Mouse (Mus musculus) stomach, embryonic 15.5 days (tissue): ENCODE results near the gene Ppt1. TPM values are rescaled to one million over a fixed set of nuclear protein-coding genes. Genes with fewer than 3 reads are reported as not detected.

Experiments used
- ATAC-seq: fragments of 200-750 bp; cut with Nextera tagmentation; 2 replicates; pipeline ENCODE4 v1.8.0; 2017; ENCODE audit warnings: low read depth, moderate number of reproducible peaks, moderate TSS enrichment; ENCODE audit not compliant: insufficient read depth, low FRiP score
- H3K27ac ChIP-seq: fragments of 300-500 bp; sonication (generic); 2 replicates; pipeline ENCODE4 v1.5.1; 2015; ENCODE audit warnings: mild to moderate bottlenecking, inconsistent platforms
- H3K27me3 ChIP-seq: fragments of 300-500 bp; sonication (generic); replicated peaks from 2 replicates; pipeline ENCODE4 v1.6.1; 2015; ENCODE audit warnings: inconsistent platforms
- H3K36me3 ChIP-seq: fragments of 300-500 bp; sonication (generic); 2 replicates; pipeline ENCODE4 v1.6.1; 2015; ENCODE audit warnings: inconsistent platforms
- H3K4me1 ChIP-seq: fragments of 300-500 bp; sonication (generic); 2 replicates; pipeline ENCODE4 v1.6.1; 2015; ENCODE audit warnings: inconsistent platforms
- H3K4me2 ChIP-seq: fragments of 300-500 bp; sonication (generic); 2 replicates; pipeline ENCODE4 v1.6.1; 2015; ENCODE audit warnings: mild to moderate bottlenecking, inconsistent platforms
- H3K4me3 ChIP-seq: fragments of 300-500 bp; sonication (generic); replicated peaks from 2 replicates; pipeline ENCODE4 v1.5.1; 2015; ENCODE audit warnings: inconsistent platforms
- H3K9ac ChIP-seq: fragments of 300-500 bp; sonication (generic); 2 replicates; pipeline ENCODE4 v1.6.1; 2015; ENCODE audit warnings: inconsistent platforms
- H3K9me3 ChIP-seq: fragments of 300-500 bp; sonication (generic); 2 replicates; pipeline ENCODE4 v1.6.1; 2016; ENCODE audit warnings: inconsistent platforms
- WGBS: fragments of 180-500 bp; shearing (Covaris S2); methylation state at CpG from one replicate; pipeline ENCODE4 v1.1.7; 2015; 5-methylcytosine and 5-hydroxymethylcytosine counted together
- polyA plus RNA-seq: library from polyadenylated mRNA; unstranded; fragments of >200 nt; fragmentation: Nextera tagmentation; extraction: Ambion mirVana; gene quantifications from 2 replicates; pipeline ENCODE4 v1.2.1, GENCODE M21; 2015

The Ppt1 gene
- polyA plus RNA-seq, 1 experiment from 2014 or later: 73.9 TPM

DNA sequence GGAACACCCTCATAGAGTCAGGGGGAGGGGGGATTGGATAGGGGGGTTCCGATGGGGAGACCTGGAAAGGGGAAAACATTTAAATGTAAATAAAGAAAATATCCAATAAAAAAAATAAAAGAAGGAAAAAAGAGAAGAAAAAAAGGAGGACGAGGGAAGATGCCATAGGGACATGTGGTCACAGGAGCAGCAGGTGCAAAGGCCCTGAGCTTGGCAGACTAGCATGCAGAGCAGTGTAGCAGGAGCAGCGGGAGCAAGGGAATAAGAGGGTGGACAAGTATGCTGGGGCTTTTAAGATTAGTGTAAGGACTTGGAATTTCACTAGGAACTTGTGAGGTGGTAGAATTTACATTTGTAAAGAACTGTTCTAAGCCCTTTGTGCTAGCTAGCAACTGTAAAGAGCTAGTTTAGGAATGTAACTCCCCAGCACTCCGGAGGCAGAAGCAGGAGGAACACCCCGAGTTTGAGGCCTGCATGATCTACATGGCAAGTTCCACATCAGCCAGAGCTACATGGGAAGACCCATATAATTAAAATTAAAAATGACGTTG, 1.2 kb downstream of the Ppt1 start:
- 0 out of 2 replicates have a peak, but pooled peaks cover 6% of the 10 kb centered on the region for H3K4me1 ChIP-seq
- H3K9me3 ChIP-seq: no peaks in the 10 kb centered on the region
- WGBS: 76% methylated on average over 6 of the region's 6 CpGs
- no peaks in the 10 kb centered on the region for H3K27me3 ChIP-seq
- H3K27ac ChIP-seq: no peak overlapping the region
- H3K36me3 ChIP-seq: peaks cover 6% of the 10 kb centered on the region; the same call in 1 of the 2 replicates
- no peak overlapping the region for H3K4me3 ChIP-seq
- no peak overlapping the region for H3K9ac ChIP-seq
- peak overlapping the region; percentile 87; the same call in 1 of the 2 replicates for H3K4me2 ChIP-seq
- ATAC-seq: no peak

DNA sequence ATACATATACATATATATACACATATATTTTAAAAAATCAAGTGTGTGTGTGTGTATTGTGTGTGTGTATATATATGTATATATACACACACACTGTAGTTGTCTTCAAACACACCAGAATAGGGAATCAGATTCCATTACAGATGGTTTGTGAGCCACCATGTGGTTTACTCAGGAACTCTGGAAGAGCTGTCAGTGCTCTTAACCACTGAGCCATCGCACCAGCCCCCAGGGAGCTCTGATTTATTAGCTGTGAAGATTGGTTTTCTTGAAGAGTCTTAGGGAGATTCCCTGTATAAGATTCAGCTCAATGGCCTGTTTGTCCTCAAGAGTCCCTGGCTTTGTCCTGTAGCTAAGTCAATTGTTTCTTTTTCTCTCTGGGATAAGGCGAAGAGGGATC, 2.0 kb downstream of the Ppt1 start:
- no peak overlapping the region for H3K4me2 ChIP-seq
- peaks cover 6% of the 10 kb centered on the region; the same call in 1 of the 2 replicates for H3K36me3 ChIP-seq
- H3K4me1 ChIP-seq: 0 out of 2 replicates have a peak, but pooled peaks cover 6% of the 10 kb centered on the region
- no peak for ATAC-seq
- no peak overlapping the region for H3K27ac ChIP-seq
- 84% methylated on average over 2 of the region's 2 CpGs for WGBS
- no peaks in the 10 kb centered on the region for H3K27me3 ChIP-seq
- no peaks in the 10 kb centered on the region for H3K9me3 ChIP-seq
- H3K9ac ChIP-seq: no peak overlapping the region
- H3K4me3 ChIP-seq: no peak overlapping the region

DNA sequence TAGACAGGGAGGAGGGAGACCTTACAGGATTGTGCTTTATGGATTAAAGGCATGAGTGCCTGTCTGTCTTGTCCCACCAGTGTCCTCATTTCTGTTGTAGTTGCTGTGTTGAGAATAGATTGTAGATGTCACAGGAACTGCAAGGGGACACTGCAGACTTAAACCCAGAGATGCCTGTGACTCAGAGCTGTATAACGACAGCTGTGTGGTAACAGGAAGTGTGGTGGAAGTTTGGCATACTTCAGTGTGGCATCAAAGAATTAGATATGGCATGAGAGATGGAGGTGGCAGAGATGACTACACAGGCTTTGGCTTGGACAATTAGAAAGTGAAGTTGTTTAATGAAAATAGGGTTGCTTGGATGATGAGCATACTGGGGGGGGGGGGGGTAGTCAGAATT, 2.4 kb downstream of the Ppt1 start:
- Histone ChIP-seq H3K9ac (no peak overlapping the region), H3K4me1 (0 out of 2 replicates have a peak, but pooled peaks cover 6% of the 10 kb centered on the region), H3K27me3 (no peaks in the 10 kb centered on the region), H3K27ac (no peak overlapping the region), H3K36me3 (peaks cover 6% of the 10 kb centered on the region; the same call in 1 of the 2 replicates), H3K4me2 (no peak overlapping the region), H3K4me3 (no peak overlapping the region), H3K9me3 (no peaks in the 10 kb centered on the region)
- WGBS: 64% methylated on average over 1 of the region's 1 CpGs
- no peak for ATAC-seq

DNA sequence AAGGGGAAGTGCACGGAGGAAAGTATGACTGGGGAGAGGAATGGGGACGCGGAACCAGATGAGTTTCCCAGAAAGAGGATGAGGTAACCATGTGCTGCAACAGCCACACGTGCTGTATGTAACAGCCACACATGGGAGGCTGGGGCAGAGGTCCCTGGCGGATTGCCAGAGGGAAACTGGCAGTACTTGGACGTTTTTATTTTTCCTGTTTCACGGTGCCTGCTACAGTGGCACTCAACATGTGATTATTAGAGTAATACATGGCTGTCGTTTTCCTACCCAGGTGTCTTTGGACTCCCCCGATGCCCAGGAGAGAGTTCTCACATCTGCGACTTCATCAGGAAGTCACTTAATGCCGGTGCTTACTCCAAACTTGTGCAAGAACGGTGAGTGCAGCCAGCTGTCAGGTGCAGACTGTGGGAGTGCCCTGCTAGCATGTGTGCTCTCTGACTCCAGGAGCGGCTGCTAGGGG, 12.1 kb downstream of the Ppt1 start:
- ATAC-seq: no peak; the same call in 1 of the 2 replicates
- Histone ChIP-seq H3K36me3 (peaks cover 34% of the 10 kb centered on the region), H3K9me3 (no peaks in the 10 kb centered on the region), H3K27me3 (no peaks in the 10 kb centered on the region), H3K4me2 (no peak overlapping the region), H3K4me3 (no peak overlapping the region), H3K27ac (no peak overlapping the region), H3K4me1 (no peaks in the 10 kb centered on the region), H3K9ac (no peak overlapping the region)
- 59% methylated on average over 13 of the region's 13 CpGs for WGBS

DNA sequence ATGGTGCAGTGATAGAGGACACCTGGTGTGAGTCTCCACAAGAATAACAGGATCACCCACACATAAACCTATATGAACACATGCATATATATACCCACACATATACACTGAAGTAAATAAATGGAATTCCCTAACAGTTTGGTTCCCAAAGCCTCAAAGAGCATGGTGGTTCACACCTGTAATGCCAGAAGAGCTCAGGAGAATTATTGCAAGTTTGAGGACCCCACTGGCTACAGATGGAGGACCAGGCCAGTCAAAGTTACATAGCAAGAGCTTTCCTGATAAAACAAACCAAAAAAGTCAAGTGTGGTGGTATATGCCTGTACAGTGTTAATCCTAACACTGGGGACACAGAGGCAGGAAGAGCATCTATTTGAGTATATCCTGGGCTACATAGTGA, 15.5 kb downstream of the Ppt1 start:
- Histone ChIP-seq H3K4me3 (no peak overlapping the region), H3K27ac (no peak overlapping the region), H3K9ac (no peak overlapping the region), H3K27me3 (no peaks in the 10 kb centered on the region), H3K36me3 (peaks cover 21% of the 10 kb centered on the region), H3K4me1 (no peaks in the 10 kb centered on the region), H3K4me2 (no peak overlapping the region), H3K9me3 (no peaks in the 10 kb centered on the region)
- ATAC-seq: no peak

DNA sequence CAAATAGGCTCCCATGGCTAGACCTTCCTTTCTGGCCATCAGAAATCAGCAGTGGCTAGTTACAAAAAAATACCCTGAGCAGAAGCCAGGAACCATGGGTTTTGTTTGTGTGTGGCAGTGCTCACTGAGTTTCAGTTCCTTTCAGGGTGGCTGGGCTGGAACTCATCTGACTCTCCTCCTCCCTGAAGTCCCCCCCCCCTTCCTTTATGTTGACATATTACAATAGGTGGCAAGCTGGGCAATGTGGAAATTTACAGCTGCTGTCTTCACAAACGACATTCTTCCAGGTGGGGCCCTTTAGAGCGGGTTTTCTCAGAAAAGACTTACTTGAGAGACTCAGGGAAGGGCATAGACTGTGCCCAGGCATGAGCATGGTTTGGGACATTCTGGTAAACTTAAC, 17.6 kb downstream of the Ppt1 start:
- 38% methylated on average over 2 of the region's 2 CpGs for WGBS
- H3K4me3 ChIP-seq: no peak overlapping the region
- H3K4me2 ChIP-seq: no peak overlapping the region
- H3K36me3 ChIP-seq: peaks cover 18% of the 10 kb centered on the region
- no peaks in the 10 kb centered on the region for H3K9me3 ChIP-seq
- no peak overlapping the region for H3K27ac ChIP-seq
- ATAC-seq: no peak
- no peak overlapping the region for H3K9ac ChIP-seq
- H3K4me1 ChIP-seq: no peaks in the 10 kb centered on the region
- H3K27me3 ChIP-seq: no peaks in the 10 kb centered on the region

DNA sequence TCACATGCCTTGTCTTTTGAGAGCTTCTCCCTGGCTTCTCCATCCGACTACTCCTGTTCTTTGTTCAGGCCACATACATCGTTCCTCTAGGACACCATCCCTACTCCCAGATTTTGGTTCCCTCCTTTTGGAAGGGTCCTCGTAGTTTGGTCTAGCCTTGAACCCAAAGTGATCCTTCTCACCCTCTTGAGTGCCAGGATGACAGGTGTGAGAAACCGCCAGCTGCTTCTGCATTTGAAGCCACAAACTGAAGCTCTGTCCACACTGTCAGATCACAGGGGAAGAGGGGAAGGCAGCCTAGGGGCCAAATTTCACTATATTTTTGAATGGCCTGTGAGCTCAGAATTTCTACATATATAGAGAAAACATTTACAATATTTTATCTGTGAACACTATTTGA, 18.7 kb downstream of the Ppt1 start:
- Histone ChIP-seq H3K4me3 (no peak overlapping the region), H3K36me3 (peaks cover 23% of the 10 kb centered on the region), H3K27me3 (no peaks in the 10 kb centered on the region), H3K9me3 (no peaks in the 10 kb centered on the region), H3K4me2 (no peak overlapping the region), H3K9ac (no peak overlapping the region), H3K27ac (no peak overlapping the region), H3K4me1 (no peaks in the 10 kb centered on the region)
- WGBS: 85% methylated on average over 4 of the region's 4 CpGs
- ATAC-seq: no peak

DNA sequence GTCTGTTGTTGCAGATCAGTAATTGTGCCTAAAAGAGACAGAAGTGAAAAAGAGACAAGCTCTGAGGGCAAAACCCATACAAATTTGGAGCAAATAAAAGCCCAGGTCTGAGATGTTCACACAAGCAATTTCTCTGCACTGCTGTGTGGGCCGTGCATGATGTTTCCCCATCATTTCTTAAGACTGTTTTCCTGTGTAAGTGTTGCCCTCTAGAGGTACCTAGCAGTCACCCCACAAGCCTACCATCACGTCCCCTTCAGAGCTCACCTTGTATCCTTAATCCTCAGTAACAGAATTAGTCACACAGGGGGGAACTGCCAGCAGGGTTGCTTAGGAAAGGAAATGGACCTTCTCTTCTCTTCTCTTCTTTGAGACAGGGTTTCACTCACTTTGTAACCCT, 21.9 kb downstream of the Ppt1 start:
- Histone ChIP-seq H3K9ac (no peak overlapping the region), H3K9me3 (no peaks in the 10 kb centered on the region), H3K4me3 (no peak overlapping the region), H3K36me3 (peaks cover 38% of the 10 kb centered on the region), H3K4me2 (no peak overlapping the region), H3K27me3 (no peaks in the 10 kb centered on the region), H3K27ac (no peak overlapping the region), H3K4me1 (no peaks in the 10 kb centered on the region)
- 39% methylated on average over 2 of the region's 2 CpGs for WGBS
- no peak for ATAC-seq

DNA sequence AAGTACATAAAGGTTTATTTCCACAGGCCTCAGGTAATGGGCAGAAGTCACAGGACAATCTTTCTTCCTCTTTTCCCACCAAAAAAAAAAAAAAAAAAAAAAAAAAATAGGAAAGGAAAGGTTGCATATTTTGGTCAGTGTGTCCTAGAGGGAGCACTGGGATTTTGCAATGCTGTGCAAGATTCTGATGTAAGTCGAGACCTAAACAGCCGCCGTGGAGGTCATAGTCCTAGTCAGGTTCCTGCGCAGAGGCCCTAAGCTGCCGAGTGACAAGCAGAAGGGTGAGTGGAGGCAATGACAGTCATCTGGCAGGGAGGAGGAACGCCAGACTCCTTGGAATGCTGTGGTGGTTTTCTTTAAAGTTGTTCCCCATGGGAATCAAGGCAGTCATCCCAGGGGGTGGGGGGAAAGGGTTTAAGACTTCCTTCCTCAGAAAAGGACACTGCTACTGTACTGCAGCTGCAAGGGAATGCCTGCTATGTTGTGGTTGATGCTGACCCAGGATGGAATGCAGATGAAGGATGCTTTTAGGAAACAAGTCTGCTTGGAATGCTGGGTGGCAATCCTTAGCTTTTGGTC, 23.1 kb downstream of the Ppt1 start:
- H3K27me3 ChIP-seq: no peaks in the 10 kb centered on the region
- H3K9me3 ChIP-seq: no peaks in the 10 kb centered on the region
- no peak overlapping the region for H3K4me3 ChIP-seq
- H3K4me1 ChIP-seq: no peaks in the 10 kb centered on the region
- no peak for ATAC-seq
- peaks cover 48% of the 10 kb centered on the region for H3K36me3 ChIP-seq
- H3K9ac ChIP-seq: no peak overlapping the region
- H3K4me2 ChIP-seq: no peak overlapping the region
- H3K27ac ChIP-seq: no peak overlapping the region
- WGBS: 78% methylated on average over 6 of the region's 6 CpGs

DNA sequence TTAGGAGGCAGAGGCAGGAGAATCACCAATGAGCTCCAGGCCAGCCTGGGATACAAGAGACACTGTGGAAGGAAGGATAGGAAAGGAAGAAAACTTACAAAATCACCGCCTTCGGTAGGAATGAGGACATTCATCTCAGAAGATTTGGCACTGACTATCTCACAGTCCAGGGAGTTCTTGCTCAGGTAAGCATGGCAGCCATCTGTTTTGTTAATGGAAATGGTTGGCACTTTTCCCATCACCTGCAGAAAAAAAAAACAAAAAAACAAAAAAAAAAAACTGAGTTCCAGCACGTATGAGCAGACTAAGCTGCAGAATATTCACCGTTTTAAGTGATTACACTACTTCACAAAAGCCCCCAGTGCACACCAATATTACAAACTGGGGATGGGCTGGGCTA, 25.8 kb downstream of the Ppt1 start:
- H3K4me2 ChIP-seq: no peak overlapping the region
- 88% methylated on average over 4 of the region's 4 CpGs for WGBS
- no peak overlapping the region for H3K9ac ChIP-seq
- H3K4me3 ChIP-seq: no peak overlapping the region
- H3K4me1 ChIP-seq: no peaks in the 10 kb centered on the region
- H3K27ac ChIP-seq: no peak overlapping the region
- no peaks in the 10 kb centered on the region for H3K27me3 ChIP-seq
- no peaks in the 10 kb centered on the region for H3K9me3 ChIP-seq
- ATAC-seq: no peak
- H3K36me3 ChIP-seq: peaks cover 62% of the 10 kb centered on the region

DNA sequence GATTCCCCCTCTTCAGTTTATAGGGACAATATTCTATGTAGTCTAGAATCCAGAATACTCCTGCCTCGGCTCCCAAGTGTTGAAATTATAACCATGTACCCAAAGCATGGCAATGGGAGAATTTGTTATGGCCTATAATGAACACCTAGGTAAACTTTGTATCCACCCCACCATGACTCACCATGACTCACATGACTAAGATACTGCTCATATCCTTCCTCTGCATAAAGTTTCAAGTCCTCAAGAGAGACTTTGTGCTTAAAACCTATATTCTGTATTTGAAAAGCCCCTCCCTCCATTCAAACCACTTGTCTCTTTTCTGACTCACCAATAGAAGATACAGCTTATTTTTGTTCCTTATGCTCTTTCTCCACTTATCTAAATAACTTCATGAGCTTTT, 32.0 kb downstream of the Ppt1 start:
- no peak for ATAC-seq
- Histone ChIP-seq H3K9ac (no peak overlapping the region), H3K4me2 (no peak overlapping the region), H3K27ac (no peak overlapping the region), H3K9me3 (no peaks in the 10 kb centered on the region), H3K4me3 (no peak overlapping the region), H3K4me1 (no peaks in the 10 kb centered on the region), H3K27me3 (no peaks in the 10 kb centered on the region), H3K36me3 (peaks cover 44% of the 10 kb centered on the region)
- 90% methylated on average over 1 of the region's 1 CpGs for WGBS

DNA sequence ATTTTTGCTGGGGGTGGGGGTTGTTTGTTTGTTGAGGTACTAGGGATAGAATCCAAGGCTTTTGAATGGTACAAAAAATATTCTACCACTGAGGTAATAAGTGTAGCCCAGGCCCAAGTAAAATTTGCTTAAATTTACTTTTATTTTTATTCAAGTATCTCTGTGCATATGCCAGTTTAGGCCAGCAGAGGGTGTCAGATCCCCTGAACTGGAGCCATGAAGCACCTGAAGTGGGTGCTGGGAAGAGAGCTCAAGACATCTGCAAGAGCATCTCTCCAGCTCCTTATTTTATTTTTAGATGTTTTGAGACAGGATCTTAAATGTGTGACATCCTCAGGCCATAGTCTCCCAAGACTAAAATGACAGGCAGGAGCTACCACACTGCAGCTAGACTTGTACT, 34.0 kb downstream of the Ppt1 start:
- Histone ChIP-seq H3K9me3 (no peaks in the 10 kb centered on the region), H3K27me3 (no peaks in the 10 kb centered on the region), H3K4me1 (no peaks in the 10 kb centered on the region), H3K4me3 (no peak overlapping the region), H3K9ac (no peak overlapping the region), H3K4me2 (no peak overlapping the region), H3K27ac (no peak overlapping the region), H3K36me3 (peaks cover 31% of the 10 kb centered on the region)
- no peak for ATAC-seq

DNA sequence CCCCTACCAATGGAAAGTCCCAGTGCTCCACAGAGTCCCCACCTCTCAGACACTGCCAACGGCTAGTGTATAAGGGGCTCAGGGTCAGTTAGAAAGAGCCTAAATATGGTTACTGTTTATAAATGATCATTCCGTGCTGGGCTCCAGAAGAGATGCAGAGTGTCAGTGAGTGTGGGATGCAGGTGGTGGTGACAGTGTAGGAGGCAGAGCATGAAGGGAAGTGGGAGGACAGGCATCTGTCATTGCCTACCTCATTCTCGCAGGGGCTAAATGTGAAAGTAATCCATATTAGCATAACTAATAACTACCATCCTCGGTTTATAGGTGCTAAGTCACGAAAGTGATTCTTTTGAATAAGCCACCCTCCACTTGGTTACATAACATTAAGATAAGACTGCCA, 34.7 kb downstream of the Ppt1 start:
- H3K4me2 ChIP-seq: no peak overlapping the region
- no peak overlapping the region for H3K4me3 ChIP-seq
- peaks cover 28% of the 10 kb centered on the region for H3K36me3 ChIP-seq
- H3K9me3 ChIP-seq: no peaks in the 10 kb centered on the region
- ATAC-seq: no peak
- no peak overlapping the region for H3K27ac ChIP-seq
- no peaks in the 10 kb centered on the region for H3K27me3 ChIP-seq
- H3K9ac ChIP-seq: no peak overlapping the region
- H3K4me1 ChIP-seq: no peaks in the 10 kb centered on the region
- WGBS: 79% methylated on average over 5 of the region's 5 CpGs
